Mouse (Mus musculus): ENCODE measurements around the gene Fscn1. TPM values are rescaled to one million over a fixed set of nuclear protein-coding genes. Genes with fewer than 3 reads are reported as not detected.

Fscn1 gene
- polyA plus RNA-seq, 1 experiment, result 583 TPM

GRCm38 (mm10) chr5:142923781-142924180, 36.4 kb upstream of the Fscn1 start:
- Histone ChIP-seq H3K79me2 (ENCODE audit: control insufficient read depth, insufficient read depth) (no peaks in the 10 kb centered on the region), H3K27me3 (ENCODE audit: control insufficient read depth, insufficient read depth, insufficient read length) (no peaks in the 10 kb centered on the region)

GRCm38 (mm10) chr5:142924336-142924959, 35.7 kb upstream of the Fscn1 start:
- Histone ChIP-seq H3K4me3 (ENCODE audit: insufficient read depth, poor library complexity, severe bottlenecking) (no peak overlapping the region), H3K27me3 (ENCODE audit: control insufficient read depth, insufficient read depth, insufficient read length) (no peaks in the 10 kb centered on the region), H3K79me3 (ENCODE audit: low read depth) (peaks cover 2% of the 10 kb centered on the region), H3K79me2 (ENCODE audit: control insufficient read depth, insufficient read depth) (peaks cover 4% of the 10 kb centered on the region), H3K36me3 (ENCODE audit: control insufficient read depth, insufficient read depth) (no peaks in the 10 kb centered on the region), H3ac (ENCODE audit: control insufficient read depth, insufficient read length, low read depth) (no peak overlapping the region)
- TF ChIP-seq USF1 (IDR thresholded peaks at IDR 0.05; ENCODE audit: low read depth) (no peak), CEBPB (IDR thresholded peaks at IDR 0.05; ENCODE audit: low read depth) (no peak), FOSL1 (IDR thresholded peaks at IDR 0.05; ENCODE audit: insufficient read depth, low read length, poor library complexity, severe bottlenecking) (no peak), MAX (IDR thresholded peaks at IDR 0.05) (no peak), MYOD1 (IDR thresholded peaks at IDR 0.05; ENCODE audit: control insufficient read depth, insufficient read length, low read depth) (no peak), CTCF (IDR thresholded peaks at IDR 0.05; ENCODE audit: control insufficient read depth, insufficient read depth, insufficient read length) (no peak), MYOG (IDR thresholded peaks at IDR 0.05; ENCODE audit: control insufficient read depth, extremely low read depth, insufficient read length) (no peak)

More at GRCm38 (mm10) chr5:142923781-142924180, 36.4 kb upstream of the Fscn1 start:
- H3ac ChIP-seq (ENCODE audit: control insufficient read depth, insufficient read length, low read depth), result no peak overlapping the region
- TF ChIP-seq FOSL1 (IDR thresholded peaks at IDR 0.05; ENCODE audit: insufficient read depth, low read length, poor library complexity, severe bottlenecking) (no peak), CEBPB (IDR thresholded peaks at IDR 0.05; ENCODE audit: low read depth) (no peak), USF1 (IDR thresholded peaks at IDR 0.05; ENCODE audit: low read depth) (no peak), MYOG (IDR thresholded peaks at IDR 0.05; ENCODE audit: control insufficient read depth, extremely low read depth, insufficient read length) (no peak), MYOD1 (IDR thresholded peaks at IDR 0.05; ENCODE audit: control insufficient read depth, insufficient read length, low read depth) (no peak), CTCF (IDR thresholded peaks at IDR 0.05; ENCODE audit: control insufficient read depth, insufficient read depth, insufficient read length) (no peak)
- H3K4me3 ChIP-seq (ENCODE audit: insufficient read depth, poor library complexity, severe bottlenecking), result no peak overlapping the region
- no peaks in the 10 kb centered on the region for H3K79me3 ChIP-seq (ENCODE audit: low read depth)
- no peaks in the 10 kb centered on the region for H3K36me3 ChIP-seq (ENCODE audit: control insufficient read depth, insufficient read depth)

DNA sequence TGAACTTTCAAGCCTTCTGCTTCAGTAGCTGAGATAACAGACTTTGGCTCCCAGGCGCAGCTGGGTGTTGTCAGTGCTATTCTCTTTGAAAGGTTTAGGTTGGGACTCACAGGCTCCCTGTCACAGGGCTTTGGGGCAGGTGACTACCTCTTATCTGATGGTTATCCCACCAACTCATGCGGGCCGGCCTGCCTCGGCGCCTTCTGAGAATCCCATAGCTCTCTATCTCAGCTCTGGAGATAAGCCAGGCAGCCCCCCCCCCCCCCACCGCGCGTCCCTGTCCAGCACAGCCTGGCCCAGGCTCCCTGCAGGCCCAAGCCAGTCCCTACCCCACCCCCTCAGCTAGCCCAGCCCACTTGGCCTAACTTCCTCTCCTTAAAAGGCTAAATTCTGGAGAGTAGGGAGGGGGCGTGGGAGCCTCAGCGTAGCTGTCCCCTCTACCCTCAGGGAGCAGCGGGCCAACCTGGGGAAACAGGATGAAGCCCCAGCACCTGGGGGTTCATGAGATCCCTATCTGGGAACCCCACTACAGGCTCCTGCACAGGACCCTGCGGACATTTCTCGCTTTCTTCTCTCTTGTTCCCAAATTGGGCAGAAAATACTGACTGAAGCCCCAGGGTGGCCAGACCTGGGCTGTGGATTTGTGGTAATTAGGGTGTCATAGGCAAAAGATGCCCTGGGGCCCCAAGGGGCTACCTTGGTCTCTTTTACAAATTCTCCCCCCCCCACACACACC, 33.8 kb upstream of the Fscn1 start:
- Histone ChIP-seq H3ac (ENCODE audit: control insufficient read depth, insufficient read length, low read depth) (no peak overlapping the region), H3K36me3 (ENCODE audit: control insufficient read depth, insufficient read depth) (no peaks in the 10 kb centered on the region), H3K4me3 (ENCODE audit: insufficient read depth, poor library complexity, severe bottlenecking) (no peak overlapping the region), H3K27me3 (ENCODE audit: control insufficient read depth, insufficient read depth, insufficient read length) (no peaks in the 10 kb centered on the region), H3K79me3 (ENCODE audit: low read depth) (peaks cover 17% of the 10 kb centered on the region), H3K79me2 (ENCODE audit: control insufficient read depth, insufficient read depth) (peaks cover 24% of the 10 kb centered on the region)
- TF ChIP-seq CTCF (IDR thresholded peaks at IDR 0.05; ENCODE audit: control insufficient read depth, insufficient read depth, insufficient read length) (no peak), MAX (IDR thresholded peaks at IDR 0.05) (no peak), CEBPB (IDR thresholded peaks at IDR 0.05; ENCODE audit: low read depth) (no peak), FOSL1 (IDR thresholded peaks at IDR 0.05; ENCODE audit: insufficient read depth, low read length, poor library complexity, severe bottlenecking) (no peak), MYOG (IDR thresholded peaks at IDR 0.05; ENCODE audit: control insufficient read depth, extremely low read depth, insufficient read length) (no peak), MYOD1 (IDR thresholded peaks at IDR 0.05; ENCODE audit: control insufficient read depth, insufficient read length, low read depth) (no peak)

GRCm38 (mm10) chr5:142926940-142927228, 33.3 kb upstream of the Fscn1 start:
- Histone ChIP-seq H3ac (ENCODE audit: control insufficient read depth, insufficient read length, low read depth) (no peak overlapping the region), H3K79me2 (ENCODE audit: control insufficient read depth, insufficient read depth) (peaks cover 25% of the 10 kb centered on the region), H3K79me3 (ENCODE audit: low read depth) (peaks cover 18% of the 10 kb centered on the region), H3K4me3 (ENCODE audit: insufficient read depth, poor library complexity, severe bottlenecking) (no peak overlapping the region), H3K36me3 (ENCODE audit: control insufficient read depth, insufficient read depth) (no peaks in the 10 kb centered on the region), H3K27me3 (ENCODE audit: control insufficient read depth, insufficient read depth, insufficient read length) (no peaks in the 10 kb centered on the region)
- TF ChIP-seq MYOG (IDR thresholded peaks at IDR 0.05; ENCODE audit: control insufficient read depth, extremely low read depth, insufficient read length), result no peak
- TF ChIP-seq FOSL1 (IDR thresholded peaks at IDR 0.05; ENCODE audit: insufficient read depth, low read length, poor library complexity, severe bottlenecking), result no peak
- TF ChIP-seq CEBPB (IDR thresholded peaks at IDR 0.05; ENCODE audit: low read depth), result no peak
- TF ChIP-seq CTCF (IDR thresholded peaks at IDR 0.05; ENCODE audit: control insufficient read depth, insufficient read depth, insufficient read length), result no peak
- TF ChIP-seq MYOD1 (IDR thresholded peaks at IDR 0.05; ENCODE audit: control insufficient read depth, insufficient read length, low read depth), result no peak
- TF ChIP-seq MAX (IDR thresholded peaks at IDR 0.05), result no peak
- TF ChIP-seq USF1 (IDR thresholded peaks at IDR 0.05; ENCODE audit: low read depth), result no peak

DNA sequence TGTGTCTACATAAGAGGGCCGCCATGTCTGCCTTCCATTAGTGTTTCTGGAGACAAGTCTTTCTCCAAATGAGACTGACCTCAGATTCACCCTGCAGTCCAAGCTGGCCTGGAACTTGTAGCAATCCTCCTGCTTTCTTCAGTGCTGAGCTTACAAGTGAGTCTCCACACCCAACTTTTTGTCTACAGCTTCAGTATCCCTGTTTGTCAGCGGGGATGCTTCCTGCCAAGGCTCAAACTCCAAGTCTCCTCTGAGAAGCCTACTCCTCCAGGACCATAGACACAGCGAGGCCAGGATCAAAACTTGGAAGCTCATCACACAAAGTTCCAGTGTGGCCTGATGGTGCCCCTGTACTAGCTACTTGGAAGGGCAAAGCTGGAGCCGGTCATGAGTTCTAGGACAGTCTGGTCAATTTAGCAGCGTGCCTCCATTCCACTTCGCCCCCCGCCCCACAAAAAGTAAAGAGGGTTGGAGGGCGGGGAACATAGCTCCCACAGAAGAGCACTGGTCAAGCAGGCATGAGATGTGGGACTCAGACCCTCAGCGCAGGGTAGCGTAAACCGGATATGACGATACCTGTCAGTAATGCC, 32.7 kb upstream of the Fscn1 start:
- Histone ChIP-seq H3ac (ENCODE audit: control insufficient read depth, insufficient read length, low read depth) (no peak overlapping the region), H3K79me2 (ENCODE audit: control insufficient read depth, insufficient read depth) (peaks cover 25% of the 10 kb centered on the region)
- TF ChIP-seq MYOD1 (IDR thresholded peaks at IDR 0.05; ENCODE audit: control insufficient read depth, insufficient read length, low read depth) (no peak), MAX (IDR thresholded peaks at IDR 0.05) (no peak), CTCF (IDR thresholded peaks at IDR 0.05; ENCODE audit: control insufficient read depth, insufficient read depth, insufficient read length) (no peak), FOSL1 (IDR thresholded peaks at IDR 0.05; ENCODE audit: insufficient read depth, low read length, poor library complexity, severe bottlenecking) (no peak), USF1 (IDR thresholded peaks at IDR 0.05; ENCODE audit: low read depth) (no peak), CEBPB (IDR thresholded peaks at IDR 0.05; ENCODE audit: low read depth) (no peak), MYOG (IDR thresholded peaks at IDR 0.05; ENCODE audit: control insufficient read depth, extremely low read depth, insufficient read length) (no peak)

More for the DNA sequence above, 32.7 kb upstream of the Fscn1 start:
- Histone ChIP-seq H3K27me3 (ENCODE audit: control insufficient read depth, insufficient read depth, insufficient read length) (no peaks in the 10 kb centered on the region), H3K4me3 (ENCODE audit: insufficient read depth, poor library complexity, severe bottlenecking) (no peak overlapping the region), H3K36me3 (ENCODE audit: control insufficient read depth, insufficient read depth) (no peaks in the 10 kb centered on the region), H3K79me3 (ENCODE audit: low read depth) (peaks cover 18% of the 10 kb centered on the region)

Data from C2C12 (cell line).